Mouse (Mus musculus) forebrain, embryonic 16.5 days (tissue): ENCODE data around the gene Ssh1. TPM values are rescaled to one million over a fixed set of nuclear protein-coding genes. Genes with fewer than 3 reads are reported as not detected.

Experiments used
- ATAC-seq: fragments of 200-750 bp; cut with Nextera tagmentation; 2 replicates; pipeline ENCODE4 v1.8.0; 2017; ENCODE audit warnings: mild to moderate bottlenecking, moderate library complexity
- H3K27ac ChIP-seq: fragments of 300-500 bp; sonication (generic); 2 replicates; pipeline ENCODE4 v1.5.1; 2014; ENCODE audit warnings: low read length, control low read depth
- H3K27me3 ChIP-seq: fragments of 300-500 bp; sonication (generic); replicated peaks from 2 replicates; pipeline ENCODE4 v1.6.1; 2014; ENCODE audit warnings: low read length; ENCODE audit not compliant: control insufficient read depth, insufficient read depth
- H3K36me3 ChIP-seq: fragments of 300-500 bp; sonication (generic); 2 replicates; pipeline ENCODE4 v1.6.1; 2014; ENCODE audit not compliant: control insufficient read depth, insufficient read depth
- H3K4me1 ChIP-seq: fragments of 300-500 bp; sonication (generic); replicated peaks from 2 replicates; pipeline ENCODE4 v1.6.1; 2014; ENCODE audit warnings: low read length; ENCODE audit not compliant: control insufficient read depth, insufficient read depth
- H3K4me2 ChIP-seq: fragments of 300-500 bp; sonication (generic); 2 replicates; pipeline ENCODE4 v1.6.1; 2014; ENCODE audit warnings: mild to moderate bottlenecking, low read length, control low read depth
- H3K4me3 ChIP-seq: fragments of 300-500 bp; sonication (generic); replicated peaks from 2 replicates; pipeline ENCODE4 v1.5.1; 2014; ENCODE audit warnings: mild to moderate bottlenecking, low read length, control low read depth
- H3K9ac ChIP-seq: fragments of 300-500 bp; sonication (generic); replicated peaks from 2 replicates; pipeline ENCODE4 v1.6.1; 2014; ENCODE audit warnings: low read depth, low read length, control low read depth
- H3K9me3 ChIP-seq: fragments of 300-500 bp; sonication (generic); 2 replicates; pipeline ENCODE4 v1.6.1; 2016; ENCODE audit warnings: low read length; ENCODE audit not compliant: control insufficient read depth
- WGBS: fragments of 180-500 bp; shearing (Covaris S2); extraction: QIAGEN DNeasy Blood & Tissue Kit; methylation state at CpG from one replicate; pipeline ENCODE4 v1.1.7; 2014; 5-methylcytosine and 5-hydroxymethylcytosine counted together
- polyA plus RNA-seq: library from polyadenylated mRNA; unstranded; fragments of >200 nt; fragmentation: Nextera tagmentation; extraction: Ambion mirVana; gene quantifications from 2 replicates; pipeline ENCODE4 v1.2.1, GENCODE M21; 2015

The Ssh1 gene
- polyA plus RNA-seq, 1 experiment from 2014 or later, result 12.4 TPM

GRCm38 (mm10) chr5:114027217-114027944 is 33.7 kb upstream of the Ssh1 start:
- Histone ChIP-seq H3K4me1 (0 out of 2 replicates have a peak, but pooled peaks cover 3% of the 10 kb centered on the region), H3K27me3 (no peaks in the 10 kb centered on the region), H3K9ac (no peak overlapping the region), H3K4me2 (no peak overlapping the region), H3K9me3 (no peaks in the 10 kb centered on the region), H3K36me3 (peaks cover 3% of the 10 kb centered on the region; the same call in 1 of the 2 replicates), H3K4me3 (no peak overlapping the region), H3K27ac (no peak overlapping the region)
- 91% methylated on average over 12 of the region's 12 CpGs for WGBS
- ATAC-seq, result no peak

GRCm38 (mm10) chr5:114024885-114025284 is 31.2 kb upstream of the Ssh1 start:
- H3K9ac ChIP-seq, result no peak overlapping the region
- H3K9me3 ChIP-seq, result no peaks in the 10 kb centered on the region
- H3K4me3 ChIP-seq, result no peak overlapping the region
- H3K4me2 ChIP-seq, result no peak overlapping the region
- H3K36me3 ChIP-seq, result no peaks in the 10 kb centered on the region
- H3K4me1 ChIP-seq, result 0 out of 2 replicates have a peak, but pooled peaks cover 3% of the 10 kb centered on the region
- peak; percentile 26; the same call in 1 of the 2 replicates for ATAC-seq
- no peak overlapping the region for H3K27ac ChIP-seq
- H3K27me3 ChIP-seq, result no peaks in the 10 kb centered on the region
- WGBS, result 12% methylated on average over 10 of the region's 10 CpGs

GRCm38 (mm10) chr5:114024390-114024789 is 30.7 kb upstream of the Ssh1 start:
- no peaks in the 10 kb centered on the region for H3K36me3 ChIP-seq
- H3K4me3 ChIP-seq, result no peak overlapping the region
- no peaks in the 10 kb centered on the region for H3K27me3 ChIP-seq
- no peak overlapping the region for H3K9ac ChIP-seq
- H3K9me3 ChIP-seq, result no peaks in the 10 kb centered on the region
- peak; percentile 23; the same call in 1 of the 2 replicates for ATAC-seq
- no peak overlapping the region for H3K27ac ChIP-seq
- 0 out of 2 replicates have a peak, but pooled peaks cover 3% of the 10 kb centered on the region for H3K4me1 ChIP-seq
- H3K4me2 ChIP-seq, result no peak overlapping the region
- 64% methylated on average over 6 of the region's 6 CpGs for WGBS

GRCm38 (mm10) chr5:114015121-114015520 is 21.4 kb upstream of the Ssh1 start:
- Histone ChIP-seq H3K4me1 (no peaks in the 10 kb centered on the region), H3K4me2 (no peak overlapping the region), H3K27ac (no peak overlapping the region), H3K27me3 (no peaks in the 10 kb centered on the region), H3K9me3 (peaks cover 3% of the 10 kb centered on the region; the same call in 1 of the 2 replicates), H3K9ac (no peak overlapping the region), H3K36me3 (no peaks in the 10 kb centered on the region), H3K4me3 (no peak overlapping the region)
- WGBS, result 68% methylated on average over 7 of the region's 7 CpGs
- no peak for ATAC-seq

- Histone ChIP-seq H3K27me3 (no peaks in the 10 kb centered on the region), H3K27ac (no peak overlapping the region), H3K36me3 (no peaks in the 10 kb centered on the region), H3K9ac (no peak overlapping the region), H3K4me3 (no peak overlapping the region), H3K9me3 (no peaks in the 10 kb centered on the region), H3K4me2 (no peak overlapping the region), H3K4me1 (no peaks in the 10 kb centered on the region)
- 79% methylated on average over 4 of the region's 4 CpGs for WGBS
- ATAC-seq, result no peak
Measured at GRCm38 (mm10) chr5:114009049-114009448, 15.4 kb upstream of the Ssh1 start.

DNA sequence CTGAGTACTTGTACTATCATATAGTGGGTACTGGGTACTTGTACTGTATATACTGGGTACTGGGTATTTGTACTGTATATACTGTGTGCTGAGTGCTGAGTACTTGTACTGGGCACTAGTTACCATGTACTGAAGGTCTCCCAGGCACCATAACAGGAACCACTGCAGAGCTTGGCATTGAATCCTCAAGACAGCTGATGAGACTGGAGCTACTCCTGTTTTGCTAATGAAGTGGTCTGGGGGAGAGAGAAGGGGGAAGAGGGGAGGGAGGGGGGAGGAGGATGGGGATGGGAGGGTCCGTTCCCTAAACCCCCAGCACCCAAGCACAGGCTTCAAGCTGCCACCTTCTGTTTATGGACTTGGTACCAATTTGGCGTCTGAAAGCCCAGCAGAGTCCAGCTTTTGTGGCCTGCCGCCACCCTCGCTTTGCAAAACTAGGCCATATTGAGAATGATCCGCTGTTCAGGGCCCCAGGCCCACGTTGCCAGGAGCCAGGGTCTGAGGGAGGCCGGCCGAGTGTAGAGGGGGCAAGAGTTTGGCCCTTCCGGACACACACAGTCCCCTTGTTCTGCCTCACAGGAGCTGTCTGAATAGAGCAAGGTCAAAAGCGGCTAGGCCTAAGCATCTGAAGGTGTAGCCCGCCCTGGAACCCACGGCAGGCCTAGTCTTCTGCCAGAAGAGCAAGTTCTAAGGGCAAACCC is 14.2 kb upstream of the Ssh1 start:
- 71% methylated on average over 12 of the region's 12 CpGs for WGBS
- no peak for ATAC-seq
- no peaks in the 10 kb centered on the region for H3K4me1 ChIP-seq
- no peak overlapping the region for H3K4me3 ChIP-seq
- no peak overlapping the region for H3K9ac ChIP-seq
- no peak overlapping the region for H3K4me2 ChIP-seq
- H3K9me3 ChIP-seq, result no peaks in the 10 kb centered on the region
- H3K36me3 ChIP-seq, result no peaks in the 10 kb centered on the region
- H3K27ac ChIP-seq, result no peak overlapping the region
- no peaks in the 10 kb centered on the region for H3K27me3 ChIP-seq

GRCm38 (mm10) chr5:114006974-114007373 is 13.3 kb upstream of the Ssh1 start:
- 80% methylated on average over 4 of the region's 4 CpGs for WGBS
- ATAC-seq, result no peak
- no peak overlapping the region for H3K9ac ChIP-seq
- no peaks in the 10 kb centered on the region for H3K27me3 ChIP-seq
- no peak overlapping the region for H3K4me3 ChIP-seq
- no peaks in the 10 kb centered on the region for H3K4me1 ChIP-seq
- H3K36me3 ChIP-seq, result no peaks in the 10 kb centered on the region
- H3K27ac ChIP-seq, result no peak overlapping the region
- no peaks in the 10 kb centered on the region for H3K9me3 ChIP-seq
- H3K4me2 ChIP-seq, result no peak overlapping the region

DNA sequence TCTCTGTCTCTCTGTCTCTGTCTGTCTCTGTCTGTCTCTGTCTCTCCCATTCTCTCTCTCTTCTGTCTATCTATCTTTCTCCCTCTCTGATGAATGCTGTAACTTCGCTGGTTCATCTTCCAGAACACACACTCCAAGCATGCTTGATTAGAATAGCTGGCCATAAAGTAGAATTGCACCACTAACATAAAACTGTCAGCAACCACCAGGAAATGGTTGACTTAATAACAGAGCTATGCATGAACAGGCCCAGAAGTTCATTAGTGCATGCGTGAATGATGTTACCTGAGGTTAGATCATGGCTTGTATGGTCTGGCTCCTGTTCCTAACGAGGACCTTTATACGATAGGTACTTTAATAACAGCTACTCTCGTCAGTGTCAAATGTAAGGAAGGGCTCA is 11.4 kb upstream of the Ssh1 start:
- Histone ChIP-seq H3K9me3 (no peaks in the 10 kb centered on the region), H3K27ac (no peak overlapping the region), H3K4me1 (no peaks in the 10 kb centered on the region), H3K4me3 (no peak overlapping the region), H3K27me3 (no peaks in the 10 kb centered on the region), H3K36me3 (no peaks in the 10 kb centered on the region), H3K9ac (no peak overlapping the region), H3K4me2 (no peak overlapping the region)
- 67% methylated on average over 5 of the region's 5 CpGs for WGBS
- no peak for ATAC-seq

DNA sequence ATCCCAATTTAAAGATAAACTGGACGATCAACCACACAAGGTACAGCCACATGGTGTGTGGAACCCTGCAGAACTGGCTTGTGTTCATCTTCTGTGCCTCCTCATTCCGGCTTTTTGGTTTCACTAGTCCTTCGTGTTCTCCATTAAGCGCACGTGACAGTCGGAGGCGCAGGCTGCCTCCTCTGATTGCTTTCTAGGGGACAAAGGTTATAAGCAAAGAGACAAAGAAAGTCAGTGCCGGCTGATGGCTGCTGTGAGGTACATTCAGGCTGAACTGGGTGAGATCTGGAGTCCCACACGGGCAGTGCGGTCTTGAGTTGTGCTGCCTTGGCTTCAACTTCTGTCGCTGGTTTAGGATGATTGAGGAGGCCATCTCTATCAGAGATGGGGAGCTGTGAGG is 10.9 kb upstream of the Ssh1 start:
- H3K36me3 ChIP-seq, result no peaks in the 10 kb centered on the region
- H3K27me3 ChIP-seq, result no peaks in the 10 kb centered on the region
- no peak overlapping the region for H3K9ac ChIP-seq
- WGBS, result 79% methylated on average over 11 of the region's 11 CpGs
- H3K4me3 ChIP-seq, result no peak overlapping the region
- no peak overlapping the region for H3K4me2 ChIP-seq
- no peak overlapping the region for H3K27ac ChIP-seq
- no peaks in the 10 kb centered on the region for H3K9me3 ChIP-seq
- no peak for ATAC-seq
- H3K4me1 ChIP-seq, result no peaks in the 10 kb centered on the region
